Mouse (Mus musculus): ENCODE data around the gene Pcsk2.

DNA sequence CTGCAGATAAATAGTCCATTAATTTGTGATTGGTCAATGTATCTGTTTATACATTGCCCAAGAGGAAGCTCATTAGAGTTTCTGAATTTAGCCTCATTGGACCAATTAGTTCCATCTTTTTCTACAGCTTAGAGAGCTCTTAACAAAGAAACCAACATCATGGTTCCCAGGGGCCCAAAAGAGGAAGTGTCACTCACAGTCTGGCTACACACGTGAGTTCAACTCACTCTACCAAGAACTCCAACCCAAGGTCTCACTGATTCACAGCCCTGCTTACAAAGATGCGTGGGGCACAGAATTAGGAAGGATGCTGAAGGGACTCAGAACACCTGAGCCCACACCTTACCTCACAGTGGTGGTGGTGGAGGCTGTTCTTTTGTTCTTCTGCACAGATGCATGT is 19.1 kb downstream of the Pcsk2 start:
- TF ChIP-seq POLR2A (IDR thresholded peaks at IDR 0.05; ENCODE audit: borderline replicate concordance, extremely low read depth, low read depth, low read length) (no peak), CTCF (IDR thresholded peaks at IDR 0.05; ENCODE audit: insufficient read depth, low read length) (no peak)

All from lung, adult 2 months (tissue).